Mouse (Mus musculus) left cerebral cortex, adult 9 months (tissue): Measurements from ENCODE around the gene Thap7.

Experiments used
- DNase-seq, 2 experiments: peaks; one replicate each; pipeline ENCODE4 v3.0.0; 2022; ENCODE audit warnings: low spot score in 2 of 2

The Thap7 gene

GRCm38 (mm10) chr16:17488478-17489468 lies 42.2 kb downstream of the Thap7 start:
- no peak for DNase-seq

GRCm38 (mm10) chr16:17486505-17486904 lies 44.4 kb downstream of the Thap7 start:
- no peak for DNase-seq

GRCm38 (mm10) chr16:17481465-17481864 lies 49.5 kb downstream of the Thap7 start:
- no peak for DNase-seq

GRCm38 (mm10) chr16:17478331-17478943 lies 52.5 kb downstream of the Thap7 start:
- no peak for DNase-seq
